Mouse (Mus musculus) heart, embryonic 13.5 days (tissue): ENCODE results near the gene Jade2. TPM values are rescaled to one million over a fixed set of nuclear protein-coding genes. Genes with fewer than 3 reads are reported as not detected.

Experiments
- ATAC-seq: fragments of 200-750 bp; cut with Nextera tagmentation; 2 replicates; pipeline ENCODE4 v1.8.0; 2017; ENCODE audit warnings: moderate TSS enrichment; ENCODE audit not compliant: insufficient number of reproducible peaks, low FRiP score, low TSS enrichment; ENCODE audit errors: extremely low read depth
- H3K27ac ChIP-seq: fragments of 300-500 bp; sonication (generic); replicated peaks from 2 replicates; pipeline ENCODE4 v1.5.1; 2015; ENCODE audit warnings: moderate library complexity, mild to moderate bottlenecking, inconsistent platforms
- H3K27me3 ChIP-seq: fragments of 300-500 bp; sonication (generic); replicated peaks from 2 replicates; pipeline ENCODE4 v1.6.1; 2015; ENCODE audit warnings: mild to moderate bottlenecking, inconsistent platforms
- H3K36me3 ChIP-seq: fragments of 300-500 bp; sonication (generic); 2 replicates; pipeline ENCODE4 v1.6.1; 2015; ENCODE audit warnings: mild to moderate bottlenecking, inconsistent platforms
- H3K4me1 ChIP-seq: fragments of 300-500 bp; sonication (generic); 2 replicates; pipeline ENCODE4 v1.6.1; 2015; ENCODE audit warnings: inconsistent platforms
- H3K4me2 ChIP-seq: fragments of 300-500 bp; sonication (generic); 2 replicates; pipeline ENCODE4 v1.6.1; 2015; ENCODE audit warnings: inconsistent platforms, mild to moderate bottlenecking, moderate library complexity
- H3K4me3 ChIP-seq: fragments of 300-500 bp; sonication (generic); 2 replicates; pipeline ENCODE4 v1.5.1; 2015; ENCODE audit warnings: moderate library complexity, mild to moderate bottlenecking, inconsistent platforms
- H3K9ac ChIP-seq: fragments of 300-500 bp; sonication (generic); 2 replicates; pipeline ENCODE4 v1.6.1; 2015; ENCODE audit warnings: inconsistent platforms, mild to moderate bottlenecking, moderate library complexity
- H3K9me3 ChIP-seq: fragments of 300-500 bp; sonication (generic); 2 replicates; pipeline ENCODE4 v1.6.1; 2016; ENCODE audit warnings: inconsistent platforms
- WGBS: fragments of 180-500 bp; shearing (Covaris S2); methylation state at CpG from one replicate; pipeline ENCODE4 v1.1.7; 2015; ENCODE audit warnings: mixed read lengths; 5-methylcytosine and 5-hydroxymethylcytosine counted together
- polyA plus RNA-seq: library from polyadenylated mRNA; unstranded; fragments of >200 nt; fragmentation: Nextera tagmentation; extraction: Ambion mirVana; gene quantifications from 2 replicates; pipeline ENCODE4 v1.2.1, GENCODE M21; 2015

Gene Jade2
- polyA plus RNA-seq, 1 experiment from 2014 or later, result 0.78 TPM

DNA sequence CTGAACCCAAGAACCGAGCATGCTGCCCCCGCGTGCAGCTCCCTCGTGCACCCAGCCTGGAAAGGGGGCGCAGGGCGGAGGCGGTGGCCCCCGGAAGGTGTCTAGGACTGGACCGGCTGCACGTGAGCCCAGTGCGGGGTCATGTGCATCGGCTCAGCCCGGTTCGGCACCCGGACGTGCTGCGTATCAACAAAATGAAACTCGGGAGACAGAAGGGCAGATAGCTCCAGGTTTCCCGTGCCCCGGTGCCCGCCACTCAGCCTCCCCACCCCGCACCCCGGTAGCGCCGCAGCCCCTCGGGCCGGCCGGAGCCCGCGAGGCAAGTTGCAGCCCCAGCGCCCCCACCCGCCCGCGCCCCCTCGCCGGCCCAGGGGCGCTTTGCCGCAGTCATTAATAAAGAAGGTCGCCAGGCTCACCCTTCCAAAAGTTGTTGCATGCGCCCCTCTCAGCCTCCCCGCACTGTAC is 805 bp downstream of the Jade2 start:
- WGBS, result under 1% methylated on average over 41 of the region's 41 CpGs
- H3K27ac ChIP-seq, result peak overlapping the region; percentile 80
- no peaks in the 10 kb centered on the region for H3K36me3 ChIP-seq
- peaks cover 26% of the 10 kb centered on the region for H3K27me3 ChIP-seq
- no peaks in the 10 kb centered on the region for H3K9me3 ChIP-seq
- H3K9ac ChIP-seq, result peak overlapping the region; percentile 85
- H3K4me2 ChIP-seq, result peak overlapping the region; percentile 99
- H3K4me1 ChIP-seq, result peaks cover 31% of the 10 kb centered on the region
- H3K4me3 ChIP-seq, result peak overlapping the region; percentile 69
- peak; percentile 15; the same call in 1 of the 2 replicates for ATAC-seq

DNA sequence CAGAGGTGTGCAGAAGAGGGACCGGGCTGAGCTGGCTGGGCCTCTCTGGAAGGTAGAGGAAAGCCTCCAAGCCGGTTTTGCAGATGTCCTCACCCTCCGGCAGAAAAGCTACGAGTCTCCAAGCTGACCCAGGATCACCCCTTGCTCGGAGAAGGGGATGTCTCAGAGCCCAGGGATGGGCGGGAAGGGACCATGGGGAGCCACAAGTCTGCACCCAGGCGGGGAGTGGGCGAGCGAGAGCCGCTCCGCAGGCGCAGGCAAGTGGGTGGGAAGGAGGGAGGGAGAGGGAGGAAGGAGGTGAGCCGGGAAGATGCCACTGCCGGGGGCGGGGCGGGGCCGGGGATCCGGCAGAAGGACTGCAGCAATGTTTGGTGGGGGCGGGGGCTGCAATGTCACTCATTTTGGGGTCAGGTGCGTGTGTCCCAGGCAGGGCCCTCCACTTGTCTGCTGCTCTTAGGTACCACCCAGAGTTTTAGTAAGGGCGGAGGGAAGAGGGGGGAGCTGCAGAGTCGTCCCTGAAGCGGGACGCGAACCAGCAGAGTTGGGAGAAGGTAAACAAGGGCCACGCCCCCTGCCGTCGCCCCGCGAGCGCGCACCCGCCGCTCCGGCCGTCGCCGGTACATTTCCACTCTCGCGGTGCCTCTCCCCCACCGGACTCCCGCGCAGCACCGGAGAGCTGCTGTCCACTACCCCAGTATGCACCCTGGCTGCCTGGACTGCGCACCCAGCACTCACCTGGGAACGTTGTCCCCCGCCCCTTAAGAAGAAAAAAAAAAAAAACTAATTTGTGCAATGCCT is 1.4 kb downstream of the Jade2 start:
- H3K4me3 ChIP-seq, result peak overlapping the region; percentile 69

DNA sequence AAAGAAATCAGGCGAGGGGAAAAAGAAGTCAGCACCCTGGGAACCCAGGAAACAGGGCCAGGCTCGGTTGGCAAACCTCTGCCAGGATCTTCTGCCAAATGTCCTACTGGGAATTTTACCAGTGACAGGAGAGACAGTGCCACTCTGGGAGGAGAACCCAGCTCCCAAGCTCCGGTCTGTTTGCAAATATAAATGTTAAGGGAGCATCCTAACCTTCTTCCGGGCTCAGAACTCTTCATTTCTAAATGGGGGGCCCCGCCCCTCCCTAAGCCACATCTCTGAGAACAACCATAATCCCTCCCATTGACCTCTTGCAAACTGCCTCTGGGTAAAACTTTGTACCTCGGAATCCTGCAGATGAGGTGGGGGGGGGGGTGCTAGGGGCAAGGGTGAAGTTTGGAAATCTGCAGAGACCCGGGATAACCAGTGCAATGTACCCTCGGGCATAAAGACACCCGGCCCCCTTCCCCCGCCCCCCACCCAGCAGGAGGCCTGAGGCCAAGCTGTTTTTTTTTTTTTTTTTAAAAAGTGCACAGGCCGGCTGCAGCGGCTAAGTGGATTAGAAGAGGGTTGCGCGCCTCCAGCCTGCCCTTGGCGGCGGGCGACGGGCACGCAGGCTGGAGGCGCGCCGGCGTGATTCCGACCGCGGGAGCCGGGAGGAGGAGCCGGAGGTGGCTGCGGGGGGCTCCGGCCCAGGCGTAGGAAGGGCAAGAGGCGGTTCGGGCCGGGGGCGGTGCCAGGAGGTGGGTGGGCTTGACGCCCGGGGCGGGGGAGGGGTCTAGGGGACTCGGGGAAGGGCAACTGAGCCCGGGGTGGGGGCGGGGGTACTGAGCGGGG is 2.3 kb downstream of the Jade2 start:
- H3K4me1 ChIP-seq, result peaks cover 31% of the 10 kb centered on the region
- H3K27ac ChIP-seq, result peak overlapping the region; percentile 84
- peak overlapping the region; percentile 85 for H3K9ac ChIP-seq
- H3K27me3 ChIP-seq, result peaks cover 19% of the 10 kb centered on the region
- peak overlapping the region; percentile 99 for H3K4me2 ChIP-seq
- WGBS, result 4% methylated on average over 32 of the region's 42 CpGs
- H3K9me3 ChIP-seq, result no peaks in the 10 kb centered on the region
- no peaks in the 10 kb centered on the region for H3K36me3 ChIP-seq
- peak overlapping the region; percentile 69 for H3K4me3 ChIP-seq
- ATAC-seq, result peak; percentile 39; the same call in 1 of the 2 replicates

More for the DNA sequence above, 1.4 kb downstream of the Jade2 start:
- 1% methylated on average over 46 of the region's 47 CpGs for WGBS
- H3K4me2 ChIP-seq, result peak overlapping the region; percentile 99
- H3K27me3 ChIP-seq, result peaks cover 26% of the 10 kb centered on the region
- H3K27ac ChIP-seq, result peak overlapping the region; percentile 84
- H3K36me3 ChIP-seq, result no peaks in the 10 kb centered on the region
- H3K4me1 ChIP-seq, result peaks cover 31% of the 10 kb centered on the region
- peak overlapping the region; percentile 85 for H3K9ac ChIP-seq
- no peaks in the 10 kb centered on the region for H3K9me3 ChIP-seq
- peak; percentile 20; the same call in 1 of the 2 replicates for ATAC-seq

DNA sequence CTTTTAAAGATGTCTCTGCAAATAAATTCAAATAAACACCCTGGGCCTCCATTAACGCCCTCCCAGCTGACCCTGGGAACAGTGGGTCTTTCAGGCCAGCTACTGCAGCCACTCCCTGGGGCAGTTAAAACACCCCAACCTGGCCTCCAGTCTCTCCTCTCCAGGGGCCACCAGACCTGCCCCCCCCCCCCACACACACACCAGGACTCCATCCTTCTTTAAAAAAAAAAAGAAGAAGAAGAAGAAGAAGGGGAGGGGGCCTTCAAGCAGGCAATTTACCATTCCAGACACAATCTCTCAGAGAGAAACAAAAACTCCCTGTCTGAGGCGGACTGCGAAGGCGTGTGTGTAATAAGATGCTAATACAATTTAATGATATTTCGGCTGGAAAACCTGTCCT is 4.9 kb downstream of the Jade2 start:
- H3K4me1 ChIP-seq, result peaks cover 20% of the 10 kb centered on the region
- no peak overlapping the region for H3K9ac ChIP-seq
- ATAC-seq, result no peak
- no peaks in the 10 kb centered on the region for H3K9me3 ChIP-seq
- H3K4me3 ChIP-seq, result no peak overlapping the region
- peaks cover 5% of the 10 kb centered on the region; the same call in 1 of the 2 replicates for H3K27me3 ChIP-seq
- WGBS, result 79% methylated on average over 5 of the region's 5 CpGs
- H3K27ac ChIP-seq, result no peak overlapping the region
- H3K36me3 ChIP-seq, result no peaks in the 10 kb centered on the region
- H3K4me2 ChIP-seq, result no peak overlapping the region

DNA sequence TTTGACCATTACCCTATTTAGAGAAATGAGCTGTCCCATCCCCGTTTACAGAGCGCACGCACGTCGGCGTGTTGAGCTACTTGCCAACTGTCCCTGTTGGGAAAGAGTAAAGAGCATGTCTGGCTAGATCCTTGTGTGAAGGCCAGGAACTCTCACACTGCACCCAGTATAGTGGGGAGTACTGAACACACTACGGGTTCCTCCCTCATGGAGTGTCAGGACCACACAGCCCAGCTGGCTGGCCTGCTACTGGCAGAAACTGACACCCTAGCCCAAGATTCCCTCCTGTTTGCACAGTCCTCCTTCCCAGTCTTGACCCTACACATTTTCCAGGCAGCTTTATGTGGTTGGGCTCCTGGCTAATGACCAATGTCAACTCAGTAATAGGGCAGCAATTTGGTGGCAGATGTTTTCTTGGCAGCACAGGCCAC is 5.3 kb downstream of the Jade2 start:
- no peak for ATAC-seq
- H3K4me2 ChIP-seq, result no peak overlapping the region
- H3K27ac ChIP-seq, result no peak overlapping the region
- H3K9me3 ChIP-seq, result no peaks in the 10 kb centered on the region
- WGBS, result 79% methylated on average over 7 of the region's 7 CpGs
- H3K36me3 ChIP-seq, result no peaks in the 10 kb centered on the region
- H3K9ac ChIP-seq, result no peak overlapping the region
- peaks cover 5% of the 10 kb centered on the region; the same call in 1 of the 2 replicates for H3K27me3 ChIP-seq
- no peak overlapping the region for H3K4me3 ChIP-seq
- peaks cover 20% of the 10 kb centered on the region for H3K4me1 ChIP-seq

DNA sequence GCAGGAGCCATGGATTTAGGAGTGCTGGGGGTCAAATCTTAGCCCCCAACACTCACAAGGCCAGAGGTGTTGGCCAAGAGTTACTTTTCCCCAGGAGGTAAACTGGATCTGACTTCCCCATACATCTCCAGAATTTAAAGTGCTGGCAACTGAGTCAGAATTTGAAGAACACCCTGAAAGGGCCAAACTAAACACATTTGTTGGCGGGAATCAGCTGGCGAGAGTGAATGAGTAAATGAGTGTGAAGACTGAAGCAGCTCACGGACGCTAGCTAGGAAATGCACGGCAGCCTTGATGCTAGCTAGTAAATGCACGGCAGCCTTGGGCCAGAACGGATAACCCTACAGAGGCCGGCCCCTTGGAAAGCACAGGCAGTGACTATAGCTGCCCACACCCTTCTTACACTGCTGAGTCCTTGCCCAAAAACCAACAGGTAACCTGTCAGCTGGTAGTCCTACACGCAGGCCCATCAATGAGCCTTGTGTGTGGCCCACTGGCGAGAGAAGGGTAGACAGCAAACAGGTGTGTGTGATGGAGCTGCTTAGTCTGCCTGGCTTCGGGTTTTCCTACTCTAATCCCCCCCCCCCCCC is 6.6 kb downstream of the Jade2 start:
- H3K4me3 ChIP-seq, result no peak overlapping the region
- no peak overlapping the region for H3K27ac ChIP-seq
- H3K36me3 ChIP-seq, result no peaks in the 10 kb centered on the region
- peaks cover 15% of the 10 kb centered on the region for H3K4me1 ChIP-seq
- H3K9ac ChIP-seq, result no peak overlapping the region
- WGBS, result 77% methylated on average over 11 of the region's 11 CpGs
- no peak for ATAC-seq
- H3K27me3 ChIP-seq, result peaks cover 5% of the 10 kb centered on the region; the same call in 1 of the 2 replicates
- no peak overlapping the region for H3K4me2 ChIP-seq
- H3K9me3 ChIP-seq, result no peaks in the 10 kb centered on the region

DNA sequence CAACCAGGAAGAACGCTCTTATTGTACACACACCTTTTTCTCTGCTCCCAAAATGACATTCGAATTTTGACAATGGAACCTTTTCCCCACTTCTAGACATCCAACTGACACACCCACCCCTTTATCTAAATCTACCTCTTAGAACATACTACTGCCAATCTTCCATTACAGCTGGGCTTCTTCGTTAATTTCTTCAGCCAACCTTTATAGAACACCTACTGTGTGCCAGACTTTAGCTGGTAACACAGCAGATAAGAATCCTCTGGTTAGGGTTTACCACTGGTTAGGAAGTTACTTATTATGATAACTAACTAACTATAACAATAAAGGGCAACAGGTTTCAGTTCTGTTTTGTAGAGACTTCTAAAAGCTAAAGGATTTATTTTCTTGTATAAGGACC is 9.1 kb downstream of the Jade2 start:
- no peak for ATAC-seq
- Histone ChIP-seq H3K27me3 (no peaks in the 10 kb centered on the region), H3K27ac (no peak overlapping the region), H3K9me3 (no peaks in the 10 kb centered on the region), H3K9ac (no peak overlapping the region), H3K4me2 (no peak overlapping the region), H3K36me3 (no peaks in the 10 kb centered on the region), H3K4me1 (peaks cover 11% of the 10 kb centered on the region), H3K4me3 (no peak overlapping the region)
- WGBS, result 76% methylated on average over 3 of the region's 3 CpGs

DNA sequence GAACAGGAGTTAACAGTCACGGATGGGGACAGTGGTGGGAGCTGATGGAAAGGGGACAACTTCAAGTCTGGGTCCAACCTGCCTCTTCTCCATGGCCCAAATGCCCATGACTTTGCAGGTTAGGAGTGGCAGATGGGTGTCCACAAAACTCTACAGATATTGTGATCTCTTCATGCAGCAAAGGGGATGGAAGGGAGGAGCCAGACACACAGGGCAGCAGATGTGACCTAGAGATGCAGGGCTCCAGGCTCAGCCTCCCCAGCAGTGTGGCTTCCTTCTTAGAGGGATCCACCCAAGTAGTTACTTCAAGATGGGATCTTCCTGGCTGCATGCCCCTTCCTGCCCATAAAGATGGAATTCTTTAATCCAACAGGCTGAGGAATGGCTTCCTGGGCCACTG is 9.6 kb downstream of the Jade2 start:
- no peaks in the 10 kb centered on the region for H3K9me3 ChIP-seq
- H3K4me2 ChIP-seq, result no peak overlapping the region

DNA sequence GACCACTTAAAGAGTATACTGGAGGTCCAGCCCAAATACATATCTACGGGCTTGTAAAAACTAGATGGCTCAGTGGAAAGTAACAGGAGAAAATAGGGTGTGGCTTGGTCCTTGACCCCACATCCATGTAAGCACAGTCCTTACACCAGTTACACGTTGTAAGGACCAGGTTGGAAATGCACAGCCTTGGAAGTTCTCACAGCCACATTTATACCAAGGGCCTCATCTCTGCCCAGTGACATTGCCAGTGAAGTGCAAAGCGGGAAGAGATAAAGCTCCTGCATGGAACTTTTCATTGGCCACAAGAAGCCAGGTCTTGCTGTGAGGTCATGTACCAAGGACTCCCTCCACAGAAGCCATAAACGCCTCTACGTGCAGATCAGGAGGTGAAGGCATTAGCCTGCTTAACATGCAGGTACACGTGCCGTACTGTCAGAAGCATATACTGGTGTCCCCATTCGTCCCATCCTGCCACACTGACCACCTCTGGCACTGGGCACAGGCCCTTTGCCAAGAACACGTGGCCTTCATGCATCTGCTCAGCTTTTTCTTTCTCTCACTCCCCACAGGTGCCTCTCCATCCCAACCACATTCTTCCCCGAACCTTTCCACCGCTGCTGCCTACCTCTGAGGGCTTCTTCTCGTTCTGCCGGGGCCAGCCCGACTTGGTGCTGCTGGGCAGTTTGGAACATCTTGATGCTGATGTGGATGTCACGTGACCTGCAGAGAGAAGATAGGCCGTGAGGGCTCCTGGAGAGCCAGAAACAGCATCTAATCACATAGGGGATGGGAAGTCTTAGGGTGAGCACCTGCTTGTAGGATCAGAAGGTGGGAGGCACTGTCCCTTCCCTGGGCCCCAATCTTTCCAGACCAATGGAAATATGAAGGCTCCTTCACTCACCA is 11.2 kb downstream of the Jade2 start:
- Histone ChIP-seq H3K27ac (no peak overlapping the region), H3K4me1 (peaks cover 7% of the 10 kb centered on the region; the same call in 1 of the 2 replicates), H3K36me3 (no peaks in the 10 kb centered on the region), H3K9me3 (no peaks in the 10 kb centered on the region), H3K4me2 (no peak overlapping the region), H3K9ac (no peak overlapping the region), H3K4me3 (no peak overlapping the region), H3K27me3 (no peaks in the 10 kb centered on the region)
- WGBS, result 78% methylated on average over 16 of the region's 16 CpGs
- ATAC-seq, result no peak

More for the DNA sequence above, 9.6 kb downstream of the Jade2 start:
- WGBS, result 72% methylated on average over 1 of the region's 1 CpGs
- Histone ChIP-seq H3K9ac (no peak overlapping the region), H3K4me1 (peaks cover 11% of the 10 kb centered on the region), H3K27me3 (no peaks in the 10 kb centered on the region), H3K4me3 (no peak overlapping the region), H3K36me3 (no peaks in the 10 kb centered on the region), H3K27ac (no peak overlapping the region)
- no peak for ATAC-seq

DNA sequence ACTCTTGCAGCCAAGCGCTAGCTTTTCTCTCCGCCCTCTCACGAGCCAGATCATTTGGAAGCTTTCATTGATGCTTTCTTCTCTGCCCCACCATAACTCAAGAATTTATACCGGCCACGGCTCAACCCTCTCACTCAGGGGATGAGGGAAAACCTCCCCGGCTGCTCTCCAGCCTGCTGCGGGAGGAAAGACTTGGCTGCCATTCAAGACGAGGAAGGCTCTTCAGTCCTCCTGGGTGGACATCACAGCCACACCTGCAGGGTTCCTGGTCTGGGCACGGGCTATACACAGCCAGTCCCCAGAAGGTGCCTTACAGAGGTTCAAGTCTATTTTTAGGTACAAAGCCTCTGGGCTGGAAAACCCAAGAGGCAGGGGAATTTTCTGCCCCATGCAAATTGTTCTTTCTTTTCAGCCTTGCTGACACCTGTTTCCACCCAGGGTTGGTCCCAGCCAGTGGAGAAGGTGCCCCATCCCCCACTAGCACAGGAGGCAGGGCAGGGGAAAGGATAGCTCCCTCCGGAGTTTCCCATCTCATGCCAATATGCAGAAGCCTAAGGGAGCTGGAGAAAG is 12.8 kb downstream of the Jade2 start:
- no peak overlapping the region for H3K27ac ChIP-seq
- 60% methylated on average over 10 of the region's 10 CpGs for WGBS
- no peaks in the 10 kb centered on the region for H3K27me3 ChIP-seq
- no peaks in the 10 kb centered on the region for H3K36me3 ChIP-seq
- H3K4me2 ChIP-seq, result no peak overlapping the region
- no peaks in the 10 kb centered on the region for H3K9me3 ChIP-seq
- H3K9ac ChIP-seq, result no peak overlapping the region
- no peak for ATAC-seq
- no peak overlapping the region for H3K4me3 ChIP-seq
- peaks cover 15% of the 10 kb centered on the region; the same call in 1 of the 2 replicates for H3K4me1 ChIP-seq
